Mouse (Mus musculus): ENCODE measurements around the gene Elavl1.

GRCm38 (mm10) chr8:4259805-4260170 lies 65.4 kb downstream of the Elavl1 start:
- no peak for TF ChIP-seq POLR2A (IDR thresholded peaks at IDR 0.05; ENCODE audit: borderline replicate concordance, low read depth, low read length)
- no peak for TF ChIP-seq CTCF (IDR thresholded peaks at IDR 0.05; ENCODE audit: low read depth, low read length)
